Mouse (Mus musculus) C2C12 (cell line): Measurements from ENCODE around the gene Bmp5. TPM values are rescaled to one million over a fixed set of nuclear protein-coding genes. Genes with fewer than 3 reads are reported as not detected.
A peak's percentile ranks its signal among the peaks of the same experiment; 100 is the strongest.

Experiments used
- H3K27me3 ChIP-seq: one replicate; pipeline ENCODE4 v1.6.1; 2011; ENCODE audit not compliant: control insufficient read depth, insufficient read depth, insufficient read length
- H3K36me3 ChIP-seq: one replicate; pipeline ENCODE4 v1.6.1; 2011; ENCODE audit not compliant: control insufficient read depth, insufficient read depth
- H3K4me3 ChIP-seq: one replicate; pipeline ENCODE4 v1.5.1; 2011; ENCODE audit warnings: mild to moderate bottlenecking, control low read depth; ENCODE audit not compliant: poor library complexity, insufficient read depth, severe bottlenecking
- H3K79me2 ChIP-seq: one replicate; pipeline ENCODE4 v1.6.1; 2011; ENCODE audit not compliant: control insufficient read depth, insufficient read depth
- H3K79me3 ChIP-seq: one replicate; pipeline ENCODE4 v1.6.1; 2011; ENCODE audit warnings: low read depth, control low read depth
- H3ac ChIP-seq: one replicate; pipeline ENCODE3; 2011; ENCODE audit warnings: low read depth; ENCODE audit not compliant: control insufficient read depth, insufficient read length
- CEBPB ChIP-seq: IDR thresholded peaks from one replicate; pipeline ENCODE4 v1.6.1; 2011; ENCODE audit warnings: low read depth, mild to moderate bottlenecking, control low read depth, moderate library complexity
- CTCF ChIP-seq: IDR thresholded peaks from one replicate; pipeline ENCODE4 v1.5.1; 2011; ENCODE audit not compliant: control insufficient read depth, insufficient read depth, insufficient read length
- FOSL1 ChIP-seq: IDR thresholded peaks from one replicate; pipeline ENCODE4 v1.8.0; 2011; ENCODE audit warnings: mild to moderate bottlenecking, low read length; ENCODE audit not compliant: poor library complexity, insufficient read depth, severe bottlenecking
- MAX ChIP-seq: IDR thresholded peaks from one replicate; pipeline ENCODE4 v1.6.1; 2011; ENCODE audit warnings: mild to moderate bottlenecking, control low read depth
- MYOD1 ChIP-seq: IDR thresholded peaks from one replicate; pipeline ENCODE4 v1.6.1; 2011; ENCODE audit warnings: low read depth; ENCODE audit not compliant: control insufficient read depth, insufficient read length
- MYOG ChIP-seq: IDR thresholded peaks from one replicate; pipeline ENCODE4 v1.6.1; 2011; ENCODE audit not compliant: control insufficient read depth, insufficient read length; ENCODE audit errors: extremely low read depth
- USF1 ChIP-seq: IDR thresholded peaks from one replicate; pipeline ENCODE4 v1.6.1; 2011; ENCODE audit warnings: low read depth, mild to moderate bottlenecking, control low read depth, moderate library complexity
- microRNA-seq: library from miRNA; unstranded; fragments of <30 nt; microRNA quantifications from one replicate; pipeline ENCODE4, GENCODE M21; 2019; ENCODE audit warnings: borderline microRNAs expressed
- polyA plus RNA-seq: library from polyadenylated mRNA; unstranded; fragments of >200 nt; fragmentation: generic; extraction: Trizol; gene quantifications from one replicate; pipeline ENCODE4 v1.2.1, GENCODE M21; 2012; ENCODE audit warnings: missing spikeins

Gene Bmp5
- polyA plus RNA-seq, 1 experiment, result 0.05 TPM

GRCm38 (mm10) chr9:75928068-75928467 is 152.9 kb downstream of the Bmp5 start:
- no peaks in the 10 kb centered on the region for H3K27me3 ChIP-seq
- no peaks in the 10 kb centered on the region for H3K79me2 ChIP-seq
- no peaks in the 10 kb centered on the region for H3K36me3 ChIP-seq
- TF ChIP-seq CTCF (no peak), CEBPB (no peak), FOSL1 (no peak), MYOD1 (no peak), MAX (no peak), MYOG (no peak), USF1 (no peak)
- H3ac ChIP-seq, result no peak overlapping the region
- H3K4me3 ChIP-seq, result no peak overlapping the region
- H3K79me3 ChIP-seq, result no peaks in the 10 kb centered on the region

GRCm38 (mm10) chr9:75944663-75945062 is 169.5 kb downstream of the Bmp5 start:
- no peaks in the 10 kb centered on the region for H3K79me3 ChIP-seq
- H3K4me3 ChIP-seq, result no peak overlapping the region
- no peaks in the 10 kb centered on the region for H3K79me2 ChIP-seq
- no peak overlapping the region for H3ac ChIP-seq
- TF ChIP-seq MYOD1 (peak; percentile 88), MAX (peak; percentile 41), USF1 (no peak), MYOG (no peak), CEBPB (no peak), CTCF (no peak), FOSL1 (no peak)
- no peaks in the 10 kb centered on the region for H3K27me3 ChIP-seq
- no peaks in the 10 kb centered on the region for H3K36me3 ChIP-seq

Small RNA genes within 50 kb of the gene (microRNA-seq; reads per million reads assigned to microRNA genes)
- gene Gm44355, result not detected

Other genes starting within 250 kb of the Bmp5 start
- gene Tmod3, start 215.7 kb upstream of the Bmp5 start, polyA plus RNA-seq, result 14.7 TPM
- gene Tmod2, start 164.0 kb upstream of the Bmp5 start, polyA plus RNA-seq, result 0.27 TPM
- gene Lysmd2, start 149.6 kb upstream of the Bmp5 start, polyA plus RNA-seq, result 11.1 TPM
- not detected for gene Scg3, start 91.3 kb upstream of the Bmp5 start, polyA plus RNA-seq
- 0.29 TPM for gene Hmgcll1, start 239.5 kb downstream of the Bmp5 start, polyA plus RNA-seq